Mouse (Mus musculus): ENCODE measurements at regions not wholly inside any gene's neighbourhood (a gene's known extent, or its start where the extent isn't known, plus 50 kb on each side); places are given as distances from the start of the nearest gene placed in this dataset.

GRCm38 (mm10) chrX:14273628-14274337, 62.8 kb downstream of the H2al1n start:
- H3K27ac ChIP-seq (ENCODE audit: low read depth, low read length): no peak overlapping the region
- H3K4me2 ChIP-seq (ENCODE audit: low read depth, low read length, severe bottlenecking): no peak overlapping the region
- DNase-seq (ENCODE audit: low spot score): no peak
- H3K9me3 ChIP-seq (ENCODE audit: control insufficient read depth, low read length): no peaks in the 10 kb centered on the region
- no peaks in the 10 kb centered on the region for H3K27me3 ChIP-seq (ENCODE audit: control insufficient read depth, insufficient read depth, low read length)
- no peaks in the 10 kb centered on the region for H3K4me1 ChIP-seq (replicated peaks; ENCODE audit: control insufficient read depth, insufficient read depth, low read length)
- H3K36me3 ChIP-seq (ENCODE audit: control insufficient read depth, insufficient read depth, low read length): no peaks in the 10 kb centered on the region
- no peak for ATAC-seq (replicated peaks; ENCODE audit: low FRiP score)
- H3K9ac ChIP-seq (ENCODE audit: low read length): no peak overlapping the region
- no peak overlapping the region for H3K4me3 ChIP-seq (ENCODE audit: low read depth, low read length)
- 65% methylated on average over 6 of the region's 6 CpGs for WGBS

DNA sequence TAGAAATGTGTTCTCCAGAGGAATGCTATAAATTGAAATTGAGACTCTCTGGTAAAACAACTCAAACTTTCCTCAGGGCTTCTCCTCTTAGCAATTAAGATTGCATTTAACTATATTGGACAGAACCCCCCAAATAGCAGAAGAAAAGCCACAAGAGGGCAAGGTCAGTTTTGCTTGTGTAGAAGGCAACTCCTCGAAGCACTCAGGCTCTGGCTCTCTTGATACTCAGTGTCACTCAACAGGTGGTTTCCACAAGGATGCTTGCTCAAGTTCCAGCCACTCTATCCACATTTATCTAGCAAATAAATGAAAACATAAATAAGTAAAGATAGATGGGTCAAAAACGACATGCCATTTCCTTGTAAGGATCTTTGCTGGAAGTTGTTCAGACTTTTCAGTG, 68.4 kb downstream of the H2al1n start:
- Histone ChIP-seq H3K4me3 (ENCODE audit: low read depth, low read length) (no peak overlapping the region), H3K4me1 (replicated peaks; ENCODE audit: control insufficient read depth, insufficient read depth, low read length) (no peaks in the 10 kb centered on the region), H3K9me3 (ENCODE audit: control insufficient read depth, low read length) (no peaks in the 10 kb centered on the region), H3K4me2 (ENCODE audit: low read depth, low read length, severe bottlenecking) (no peak overlapping the region), H3K36me3 (ENCODE audit: control insufficient read depth, insufficient read depth, low read length) (no peaks in the 10 kb centered on the region), H3K27ac (ENCODE audit: low read depth, low read length) (no peak overlapping the region), H3K9ac (ENCODE audit: low read length) (no peak overlapping the region), H3K27me3 (ENCODE audit: control insufficient read depth, insufficient read depth, low read length) (no peaks in the 10 kb centered on the region)
- no peak for ATAC-seq (replicated peaks; ENCODE audit: low FRiP score)
- 72% methylated on average over 2 of the region's 2 CpGs for WGBS
- DNase-seq (ENCODE audit: low spot score): no peak

DNA sequence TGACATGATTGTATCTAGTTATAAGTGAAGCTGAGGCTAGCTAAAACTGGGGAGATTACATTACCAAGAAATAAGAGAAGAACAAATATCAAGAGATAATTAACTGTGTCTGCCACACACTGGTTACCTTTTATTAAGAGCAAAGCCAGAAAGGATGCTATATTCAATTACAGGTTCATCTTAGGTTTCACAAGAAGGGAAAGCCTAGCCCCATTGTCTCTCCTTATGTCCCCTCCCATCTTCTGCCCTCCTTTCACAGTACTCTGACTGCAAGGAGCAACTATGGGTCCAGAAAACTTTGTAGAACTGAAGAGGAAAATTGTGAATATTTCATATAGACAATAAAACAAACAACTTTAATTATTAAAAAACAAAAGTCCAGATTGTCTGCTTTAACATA, 68.8 kb downstream of the H2al1n start:
- H3K27me3 ChIP-seq (ENCODE audit: control insufficient read depth, insufficient read depth, low read length): no peaks in the 10 kb centered on the region
- no peaks in the 10 kb centered on the region for H3K36me3 ChIP-seq (ENCODE audit: control insufficient read depth, insufficient read depth, low read length)
- H3K9me3 ChIP-seq (ENCODE audit: control insufficient read depth, low read length): no peaks in the 10 kb centered on the region
- H3K4me1 ChIP-seq (replicated peaks; ENCODE audit: control insufficient read depth, insufficient read depth, low read length): no peaks in the 10 kb centered on the region
- no peak overlapping the region for H3K27ac ChIP-seq (ENCODE audit: low read depth, low read length)
- no peak overlapping the region for H3K4me3 ChIP-seq (ENCODE audit: low read depth, low read length)
- DNase-seq (ENCODE audit: low spot score) (no peak), ATAC-seq (replicated peaks; ENCODE audit: low FRiP score) (no peak)
- no peak overlapping the region for H3K4me2 ChIP-seq (ENCODE audit: low read depth, low read length, severe bottlenecking)
- H3K9ac ChIP-seq (ENCODE audit: low read length): no peak overlapping the region

GRCm38 (mm10) chrX:14294890-14295289, 83.9 kb downstream of the H2al1n start:
- no peak overlapping the region for H3K4me2 ChIP-seq (ENCODE audit: low read depth, low read length, severe bottlenecking)
- no peaks in the 10 kb centered on the region for H3K36me3 ChIP-seq (ENCODE audit: control insufficient read depth, insufficient read depth, low read length)
- no peaks in the 10 kb centered on the region for H3K9me3 ChIP-seq (ENCODE audit: control insufficient read depth, low read length)
- H3K27me3 ChIP-seq (ENCODE audit: control insufficient read depth, insufficient read depth, low read length): no peaks in the 10 kb centered on the region
- no peaks in the 10 kb centered on the region for H3K4me1 ChIP-seq (replicated peaks; ENCODE audit: control insufficient read depth, insufficient read depth, low read length)
- ATAC-seq (replicated peaks; ENCODE audit: low FRiP score) (no peak), DNase-seq (ENCODE audit: low spot score) (no peak)
- H3K9ac ChIP-seq (ENCODE audit: low read length): no peak overlapping the region
- 86% methylated on average over 6 of the region's 6 CpGs for WGBS
- no peak overlapping the region for H3K27ac ChIP-seq (ENCODE audit: low read depth, low read length)
- H3K4me3 ChIP-seq (ENCODE audit: low read depth, low read length): no peak overlapping the region

DNA sequence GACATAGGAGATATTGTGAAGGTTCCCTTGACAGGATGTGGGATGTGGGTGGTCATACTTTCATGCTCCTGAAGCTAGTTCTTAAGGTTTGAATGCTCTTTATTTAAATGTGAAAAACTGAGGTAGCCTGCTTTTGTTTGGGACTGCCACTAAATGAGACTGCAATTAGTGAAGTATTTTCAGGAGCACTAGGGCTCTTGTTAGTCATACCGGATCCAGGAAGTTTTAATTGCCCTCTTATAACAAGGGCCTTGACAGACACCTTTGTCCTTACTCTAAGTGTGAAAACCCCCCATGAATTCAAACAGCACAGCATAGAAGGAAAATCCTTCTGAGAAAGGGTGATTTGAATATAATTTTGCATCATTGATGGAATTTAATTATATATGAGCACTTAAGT, 91.2 kb downstream of the H2al1n start:
- WGBS: 32% methylated on average over 1 of the region's 1 CpGs
- Histone ChIP-seq H3K4me1 (replicated peaks; ENCODE audit: control insufficient read depth, insufficient read depth, low read length) (no peaks in the 10 kb centered on the region), H3K4me3 (ENCODE audit: low read depth, low read length) (no peak overlapping the region), H3K4me2 (ENCODE audit: low read depth, low read length, severe bottlenecking) (no peak overlapping the region), H3K9me3 (ENCODE audit: control insufficient read depth, low read length) (no peaks in the 10 kb centered on the region), H3K36me3 (ENCODE audit: control insufficient read depth, insufficient read depth, low read length) (no peaks in the 10 kb centered on the region), H3K27ac (ENCODE audit: low read depth, low read length) (no peak overlapping the region), H3K9ac (ENCODE audit: low read length) (no peak overlapping the region), H3K27me3 (ENCODE audit: control insufficient read depth, insufficient read depth, low read length) (no peaks in the 10 kb centered on the region)
- DNase-seq (ENCODE audit: low spot score) (no peak), ATAC-seq (replicated peaks; ENCODE audit: low FRiP score) (peak; percentile 79)

DNA sequence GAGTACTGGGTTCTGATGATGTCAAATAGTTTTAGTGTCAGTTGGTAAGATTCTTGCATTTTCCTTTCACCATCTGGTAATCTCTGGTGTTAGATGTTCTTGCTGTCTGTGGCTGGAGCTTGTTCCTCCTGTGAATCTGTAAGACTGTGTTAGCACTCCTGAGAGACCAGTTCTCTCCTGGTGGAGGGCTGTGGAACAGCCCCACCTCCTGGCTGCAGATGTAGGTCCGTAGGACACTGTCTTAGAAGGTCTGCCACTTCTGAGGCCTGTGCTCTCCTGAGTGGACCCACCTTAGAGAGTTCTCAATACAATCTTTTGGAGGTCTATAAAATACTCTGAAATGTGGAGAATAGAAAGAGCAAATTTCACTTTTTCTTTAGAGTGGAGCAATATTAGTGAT, 101.8 kb downstream of the H2al1n start:
- H3K9ac ChIP-seq (ENCODE audit: low read length): no peak overlapping the region
- H3K36me3 ChIP-seq (ENCODE audit: control insufficient read depth, insufficient read depth, low read length): no peaks in the 10 kb centered on the region
- WGBS: 70% methylated on average over 1 of the region's 1 CpGs
- no peak overlapping the region for H3K27ac ChIP-seq (ENCODE audit: low read depth, low read length)
- H3K4me2 ChIP-seq (ENCODE audit: low read depth, low read length, severe bottlenecking): no peak overlapping the region
- H3K9me3 ChIP-seq (ENCODE audit: control insufficient read depth, low read length): no peaks in the 10 kb centered on the region
- H3K27me3 ChIP-seq (ENCODE audit: control insufficient read depth, insufficient read depth, low read length): no peaks in the 10 kb centered on the region
- DNase-seq (ENCODE audit: low spot score): no peak
- no peak overlapping the region for H3K4me3 ChIP-seq (ENCODE audit: low read depth, low read length)
- ATAC-seq (replicated peaks; ENCODE audit: low FRiP score): no peak
- H3K4me1 ChIP-seq (replicated peaks; ENCODE audit: control insufficient read depth, insufficient read depth, low read length): no peaks in the 10 kb centered on the region

- Histone ChIP-seq H3K27ac (ENCODE audit: low read depth, low read length) (no peak overlapping the region), H3K9ac (ENCODE audit: low read length) (no peak overlapping the region), H3K4me3 (ENCODE audit: low read depth, low read length) (no peak overlapping the region), H3K27me3 (ENCODE audit: control insufficient read depth, insufficient read depth, low read length) (no peaks in the 10 kb centered on the region), H3K4me1 (replicated peaks; ENCODE audit: control insufficient read depth, insufficient read depth, low read length) (no peaks in the 10 kb centered on the region), H3K4me2 (ENCODE audit: low read depth, low read length, severe bottlenecking) (no peak overlapping the region), H3K9me3 (ENCODE audit: control insufficient read depth, low read length) (no peaks in the 10 kb centered on the region), H3K36me3 (ENCODE audit: control insufficient read depth, insufficient read depth, low read length) (no peaks in the 10 kb centered on the region)
- WGBS: 87% methylated on average over 2 of the region's 2 CpGs
- ATAC-seq (replicated peaks; ENCODE audit: low FRiP score) (no peak), DNase-seq (ENCODE audit: low spot score) (no peak)
These were observed 141.5 kb downstream of the H2al1n start for GRCm38 (mm10) chrX:14352416-14352815.

- H3K4me1 ChIP-seq (replicated peaks; ENCODE audit: control insufficient read depth, insufficient read depth, low read length): no peaks in the 10 kb centered on the region
- no peak overlapping the region for H3K9ac ChIP-seq (ENCODE audit: low read length)
- ATAC-seq (replicated peaks; ENCODE audit: low FRiP score) (no peak), DNase-seq (ENCODE audit: low spot score) (no peak)
- no peak overlapping the region for H3K27ac ChIP-seq (ENCODE audit: low read depth, low read length)
- H3K4me3 ChIP-seq (ENCODE audit: low read depth, low read length): no peak overlapping the region
- H3K27me3 ChIP-seq (ENCODE audit: control insufficient read depth, insufficient read depth, low read length): no peaks in the 10 kb centered on the region
- WGBS: 74% methylated on average over 3 of the region's 3 CpGs
- H3K9me3 ChIP-seq (ENCODE audit: control insufficient read depth, low read length): no peaks in the 10 kb centered on the region
- H3K4me2 ChIP-seq (ENCODE audit: low read depth, low read length, severe bottlenecking): no peak overlapping the region
- no peaks in the 10 kb centered on the region for H3K36me3 ChIP-seq (ENCODE audit: control insufficient read depth, insufficient read depth, low read length)
These were observed 142.4 kb downstream of the H2al1n start for GRCm38 (mm10) chrX:14353366-14353765.

GRCm38 (mm10) chrX:14356466-14357030, 145.6 kb downstream of the H2al1n start:
- Histone ChIP-seq H3K4me3 (ENCODE audit: low read depth, low read length) (no peak overlapping the region), H3K9me3 (ENCODE audit: control insufficient read depth, low read length) (no peaks in the 10 kb centered on the region), H3K27me3 (ENCODE audit: control insufficient read depth, insufficient read depth, low read length) (no peaks in the 10 kb centered on the region), H3K36me3 (ENCODE audit: control insufficient read depth, insufficient read depth, low read length) (no peaks in the 10 kb centered on the region), H3K27ac (ENCODE audit: low read depth, low read length) (no peak overlapping the region), H3K4me1 (replicated peaks; ENCODE audit: control insufficient read depth, insufficient read depth, low read length) (no peaks in the 10 kb centered on the region), H3K9ac (ENCODE audit: low read length) (no peak overlapping the region), H3K4me2 (ENCODE audit: low read depth, low read length, severe bottlenecking) (no peak overlapping the region)
- 64% methylated on average over 4 of the region's 4 CpGs for WGBS
- DNase-seq (ENCODE audit: low spot score) (no peak), ATAC-seq (replicated peaks; ENCODE audit: low FRiP score) (no peak)
